Mouse (Mus musculus) cerebellum, adult 11 months (tissue): ENCODE results near the gene Irf1.
"Not testable (repeated sequence)": the region's sequence is repeated elsewhere in the genome, so short reads cannot be mapped to it uniquely, and the experiment has no call there.

Experiments used
- DNase-seq: peaks from one replicate; pipeline ENCODE4 v3.0.0; 2022

Irf1 gene

DNA sequence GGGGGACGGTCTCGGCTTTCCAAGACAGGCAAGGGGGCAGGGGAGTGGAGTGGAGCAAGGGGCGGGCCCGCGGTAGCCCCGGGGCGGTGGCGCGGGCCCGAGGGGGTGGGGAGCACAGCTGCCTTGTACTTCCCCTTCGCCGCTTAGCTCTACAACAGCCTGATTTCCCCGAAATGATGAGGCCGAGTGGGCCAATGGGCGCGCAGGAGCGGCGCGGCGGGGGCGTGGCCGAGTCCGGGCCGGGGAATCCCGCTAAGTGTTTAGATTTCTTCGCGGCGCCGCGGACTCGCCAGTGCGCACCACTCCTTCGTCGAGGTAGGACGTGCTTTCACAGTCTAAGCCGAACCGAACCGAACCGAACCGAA, at the start of gene Irf1:
Gene Irf1, plus strand, starts transcription at position 255 of the 365 bp plus-strand sequence.
- peak; percentile 57 for DNase-seq

- DNase-seq, result no peak
These were observed 49.1 kb upstream of the Irf1 start, which contains the start of gene Il5 for GRCm38 (mm10) chr11:53720715-53721114. Il5 (plus strand) TSS chr11:53720794.

GRCm38 (mm10) chr11:53731457-53731856, 38.4 kb upstream of the Irf1 start:
- DNase-seq, result no peak

GRCm38 (mm10) chr11:53732244-53732643, 37.6 kb upstream of the Irf1 start:
- no peak for DNase-seq

GRCm38 (mm10) chr11:53733824-53734223, 36.0 kb upstream of the Irf1 start:
- DNase-seq, result no peak

DNA sequence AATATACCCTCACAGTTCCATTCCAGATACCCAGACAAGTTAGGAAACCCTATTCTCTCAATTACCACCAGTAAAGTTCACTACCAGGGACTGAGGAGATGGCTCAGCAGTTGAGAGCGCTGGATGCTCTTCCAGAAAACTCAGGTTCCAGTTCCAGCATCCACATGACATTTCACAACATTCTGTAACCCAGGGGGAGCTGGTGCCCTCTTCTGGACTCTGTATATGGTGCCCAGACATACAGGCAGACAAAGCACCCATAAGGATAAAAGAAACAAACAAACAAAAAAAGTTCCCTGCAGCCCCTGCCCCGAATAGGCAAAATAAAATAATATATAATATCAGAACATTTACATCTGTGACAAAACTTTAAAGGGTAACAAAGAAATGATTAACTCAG, 35.4 kb upstream of the Irf1 start:
- DNase-seq, result no peak

GRCm38 (mm10) chr11:53734970-53735681, 34.7 kb upstream of the Irf1 start:
- no peak for DNase-seq

DNA sequence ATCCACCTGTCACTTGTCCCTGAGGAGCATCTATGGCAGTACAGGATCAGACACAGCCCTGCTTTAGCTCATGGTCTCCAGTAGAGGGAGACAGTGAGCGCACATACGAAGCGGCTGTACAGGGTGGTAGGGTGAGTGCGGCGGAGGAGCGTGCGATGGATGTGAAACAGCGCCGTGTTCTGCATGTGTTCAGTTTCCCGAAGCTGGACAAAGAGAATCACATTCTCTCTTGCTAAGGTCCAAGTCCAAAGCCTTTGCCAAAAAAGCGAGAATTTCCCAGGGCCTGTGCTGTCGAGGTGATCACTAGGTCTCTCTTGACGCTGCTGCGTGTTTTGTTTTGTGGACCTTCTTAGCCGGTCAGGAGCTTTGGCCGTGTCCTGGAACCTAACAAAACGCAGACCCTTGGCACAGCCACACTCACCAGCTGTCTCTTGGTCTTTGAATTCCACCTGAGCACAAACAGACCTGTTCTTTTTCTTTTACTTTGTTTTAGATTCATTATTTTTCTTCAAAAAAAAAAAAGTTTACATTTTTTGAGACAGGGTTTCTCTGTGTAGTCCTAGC, 34.0 kb upstream of the Irf1 start:
- DNase-seq, result peak; percentile 60

GRCm38 (mm10) chr11:53736771-53737572, 32.8 kb upstream of the Irf1 start:
- peak; percentile 34 for DNase-seq

- peak; percentile 32 for DNase-seq
These were observed 32.3 kb upstream of the Irf1 start for GRCm38 (mm10) chr11:53737573-53737946.

- DNase-seq, result no peak
These were observed 27.5 kb upstream of the Irf1 start for GRCm38 (mm10) chr11:53742353-53742752.

- DNase-seq, result no peak
These were observed 24.6 kb upstream of the Irf1 start for GRCm38 (mm10) chr11:53745260-53745659.

DNA sequence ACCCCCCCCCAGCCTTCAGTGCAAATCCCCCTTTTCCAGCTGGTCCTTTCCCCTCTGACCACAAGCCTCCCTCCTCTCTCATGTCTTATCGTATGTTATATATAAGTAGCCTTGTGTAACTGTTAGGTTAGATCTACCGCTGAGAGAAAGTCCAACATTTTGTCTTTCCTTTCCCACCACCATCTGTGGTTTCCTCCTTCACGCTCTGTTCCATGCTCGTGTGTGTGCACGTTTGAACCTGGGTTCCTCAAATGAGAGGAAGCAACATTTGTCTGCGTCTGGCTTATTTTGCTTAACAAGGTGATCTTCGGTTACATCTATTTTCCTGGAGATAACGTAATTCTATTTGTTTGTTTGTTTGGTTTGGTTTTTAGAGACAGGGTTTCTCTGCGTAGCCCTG, 21.8 kb upstream of the Irf1 start:
- no peak for DNase-seq

DNA sequence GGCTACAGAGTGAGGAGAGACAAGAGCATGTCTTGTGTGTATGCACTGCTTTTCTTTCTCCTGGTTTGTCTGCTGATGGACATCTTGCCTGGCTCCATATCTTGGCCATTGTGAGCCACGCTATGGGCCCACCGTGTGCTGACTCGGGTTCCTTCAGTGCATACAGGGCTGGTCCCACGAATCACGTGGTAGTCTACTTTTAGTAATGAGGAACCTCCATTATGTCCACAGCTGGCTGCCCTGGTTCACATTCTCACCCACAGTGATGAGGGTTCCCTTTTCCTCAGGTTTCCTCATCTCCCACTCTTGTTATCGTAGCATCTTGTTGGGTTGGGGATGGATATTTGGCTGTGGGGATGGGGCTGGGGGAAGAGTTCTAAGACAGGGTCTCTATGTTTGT, 21.2 kb upstream of the Irf1 start:
- DNase-seq, result no peak

- no peak for DNase-seq
These were observed 20.5 kb upstream of the Irf1 start for GRCm38 (mm10) chr11:53749306-53749705.

DNA sequence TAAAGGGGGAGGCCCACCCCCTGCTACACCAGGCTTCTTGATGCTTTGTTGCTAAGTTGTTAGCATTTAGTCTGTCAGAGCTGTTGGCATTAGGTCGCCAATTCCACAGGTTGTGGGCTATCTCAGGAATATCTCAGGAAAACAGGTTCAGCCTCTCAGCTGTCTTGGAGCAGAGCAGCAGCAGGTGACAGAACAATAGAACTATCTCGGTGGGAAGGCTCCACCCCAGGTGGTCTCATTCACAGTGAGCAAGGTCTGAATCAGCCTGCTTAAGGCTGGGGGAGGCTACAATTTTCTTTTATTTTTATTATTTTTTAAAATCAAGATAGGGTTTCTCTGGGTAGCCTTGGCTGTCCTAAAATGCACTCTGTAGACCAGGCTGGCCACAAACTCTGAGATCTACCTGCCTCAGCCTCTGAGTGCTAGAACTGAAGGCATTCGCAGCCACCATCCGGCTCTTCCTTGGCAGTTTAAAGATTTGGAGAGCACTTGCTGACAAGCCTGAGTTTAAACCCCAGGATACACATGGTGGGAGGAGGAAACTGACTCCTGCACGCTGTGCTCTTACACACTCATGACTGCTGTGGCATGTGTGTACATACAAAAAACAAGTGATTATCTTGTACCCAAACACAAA, 20.0 kb upstream of the Irf1 start:
- no peak for DNase-seq

DNA sequence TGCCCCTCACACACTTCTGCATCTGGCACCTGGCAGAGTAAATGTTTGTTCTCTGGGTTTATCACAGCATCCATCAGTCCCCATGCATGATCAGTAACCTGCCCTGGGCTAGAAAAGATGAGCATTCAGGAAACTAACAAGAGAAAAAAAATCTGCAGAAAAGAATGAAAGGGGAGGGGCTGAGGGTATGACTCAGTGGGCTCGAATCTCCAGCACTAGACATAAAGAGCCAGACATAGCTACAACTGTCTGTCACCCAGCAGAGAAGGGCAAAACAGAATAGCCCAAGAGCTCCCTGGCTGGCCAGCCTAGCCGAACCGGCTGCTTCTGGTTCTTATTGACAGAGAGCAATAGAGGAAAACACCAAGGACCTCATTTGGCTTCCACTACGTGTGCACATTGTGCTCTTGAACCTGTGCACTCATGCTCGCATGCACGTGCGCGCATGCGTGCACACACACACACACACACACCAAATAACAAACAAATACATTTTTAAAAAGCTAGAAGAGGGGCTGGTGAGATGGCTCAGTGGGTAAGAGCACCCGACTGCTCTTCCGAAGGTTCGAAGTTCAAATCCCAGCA, 14.7 kb upstream of the Irf1 start:
- DNase-seq, result no peak

- no peak for DNase-seq
These were observed 12.2 kb upstream of the Irf1 start for GRCm38 (mm10) chr11:53757612-53758011.

DNA sequence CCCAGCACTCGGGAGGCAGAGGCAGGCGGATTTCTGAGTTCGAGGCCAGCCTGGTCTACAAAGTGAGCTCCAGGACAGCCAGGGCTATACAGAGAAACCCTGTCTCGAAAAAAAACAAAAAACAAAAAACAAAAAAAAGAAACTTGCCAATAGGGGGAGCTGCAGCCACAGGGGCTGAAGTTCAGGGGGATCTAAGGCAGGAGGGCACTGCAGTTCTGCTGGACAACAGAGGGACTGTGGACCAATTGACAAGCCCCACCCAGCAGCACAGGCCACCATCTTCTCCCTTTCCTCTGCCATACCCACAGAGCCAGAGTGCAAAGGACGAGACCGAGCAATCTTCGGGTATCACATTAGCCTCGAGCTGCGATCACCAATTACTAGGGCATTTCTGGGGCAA, 11.8 kb upstream of the Irf1 start:
- DNase-seq, result not testable (repeated sequence)

GRCm38 (mm10) chr11:53758791-53759351, 10.9 kb upstream of the Irf1 start:
- no peak for DNase-seq

GRCm38 (mm10) chr11:53759545-53760406, 10.0 kb upstream of the Irf1 start:
- DNase-seq, result no peak

DNA sequence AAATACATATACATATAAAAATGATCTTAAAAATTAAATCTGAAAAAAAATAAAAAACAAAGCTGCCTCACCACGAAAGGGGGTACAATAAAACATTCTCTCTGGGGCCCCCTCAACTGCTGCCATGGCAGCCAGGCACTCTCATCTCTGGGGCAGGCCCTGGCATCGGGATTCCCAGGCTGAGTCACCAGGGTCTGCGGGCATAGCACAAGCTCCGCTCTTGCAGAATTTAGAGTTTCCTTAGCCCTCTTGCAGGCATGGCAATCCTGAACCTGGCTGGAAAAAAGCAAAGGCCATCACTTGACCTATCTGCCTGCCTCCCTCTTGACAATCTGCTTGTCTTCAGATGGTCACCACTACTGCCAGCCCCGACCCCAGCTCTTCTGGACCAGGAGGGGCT, 8.5 kb upstream of the Irf1 start:
- DNase-seq, result no peak
